Mouse (Mus musculus) right cerebral cortex, postnatal 10 days (tissue): ENCODE measurements around the gene Col26a1.
A peak's percentile ranks its signal among the peaks of the same experiment; 100 is the strongest.

Experiments used
- DNase-seq, 2 experiments: peaks; one replicate each; pipeline ENCODE4 v3.0.0; 2021; ENCODE audit warnings: low spot score in 2 of 2

Col26a1 gene

DNA sequence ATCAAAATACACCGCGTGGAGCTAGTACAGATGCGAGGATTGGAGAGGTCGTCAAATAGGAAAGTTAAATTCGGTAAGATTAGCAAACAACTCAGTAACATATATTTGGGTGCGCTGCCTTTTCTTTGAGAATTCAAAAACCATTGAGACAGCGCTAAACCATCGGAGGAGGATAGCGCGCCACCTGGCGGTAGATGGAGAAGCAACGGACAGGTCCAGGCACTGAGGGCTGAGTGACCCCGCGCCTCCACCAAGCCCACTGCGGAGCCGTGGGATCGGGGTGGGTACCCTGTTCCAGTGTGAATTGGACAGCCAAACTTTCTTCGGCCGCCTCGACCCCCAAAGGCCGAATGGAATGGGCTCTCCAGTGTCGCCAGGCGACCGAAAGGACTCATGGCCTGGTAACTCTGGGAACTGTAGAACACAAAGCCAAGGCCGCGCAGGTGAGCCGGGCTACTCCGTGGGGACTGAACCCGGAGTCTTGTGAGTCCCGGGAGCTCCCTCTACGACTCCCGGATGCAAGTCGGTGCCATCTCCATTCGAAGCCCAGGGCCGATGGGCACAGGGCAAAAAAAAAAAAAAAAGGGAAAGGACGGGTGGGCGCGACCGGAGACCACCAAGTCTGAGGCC is 1.5 kb downstream of the Col26a1 start:
- peak; percentile 83 to 88 for DNase-seq

DNA sequence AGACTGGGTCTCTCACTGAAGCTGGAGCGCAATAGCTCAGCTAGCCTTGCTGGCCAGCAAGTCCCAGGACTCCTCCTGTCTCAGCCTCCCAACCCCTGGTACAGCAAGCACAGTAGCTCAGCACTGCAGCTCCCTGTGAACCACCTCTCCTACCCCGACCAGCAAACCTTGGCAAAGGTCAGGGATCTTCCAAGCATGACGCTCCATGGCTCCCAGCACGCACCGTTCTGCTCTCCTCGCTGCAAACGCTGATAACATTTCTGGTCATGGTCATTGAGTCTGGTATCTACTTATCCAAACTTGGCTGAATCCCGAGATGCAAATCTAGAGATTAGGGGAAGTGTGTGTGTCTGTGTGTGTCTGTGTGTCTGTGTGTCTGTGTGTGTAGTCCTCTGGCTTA is 2.9 kb downstream of the Col26a1 start:
- no peak for DNase-seq

DNA sequence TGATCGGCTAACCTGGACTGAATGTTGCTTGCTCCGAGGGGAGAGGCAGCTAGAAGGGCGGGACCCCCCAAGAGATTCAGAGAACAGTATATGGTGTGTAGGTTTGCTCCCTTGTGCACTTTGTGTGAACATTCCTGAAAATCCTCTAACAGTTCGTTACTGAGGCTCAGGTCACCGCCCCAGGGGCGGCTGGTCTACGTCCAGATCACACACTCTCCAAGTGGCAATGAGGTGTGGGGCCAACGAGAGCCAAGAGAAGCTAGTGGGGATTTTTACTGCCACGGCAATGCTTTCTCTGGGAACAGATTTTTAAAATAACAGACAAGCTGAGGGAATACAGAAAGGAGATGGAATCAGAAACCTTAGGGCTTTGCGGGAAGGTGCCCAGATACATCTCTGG is 8.7 kb downstream of the Col26a1 start:
- no peak for DNase-seq

DNA sequence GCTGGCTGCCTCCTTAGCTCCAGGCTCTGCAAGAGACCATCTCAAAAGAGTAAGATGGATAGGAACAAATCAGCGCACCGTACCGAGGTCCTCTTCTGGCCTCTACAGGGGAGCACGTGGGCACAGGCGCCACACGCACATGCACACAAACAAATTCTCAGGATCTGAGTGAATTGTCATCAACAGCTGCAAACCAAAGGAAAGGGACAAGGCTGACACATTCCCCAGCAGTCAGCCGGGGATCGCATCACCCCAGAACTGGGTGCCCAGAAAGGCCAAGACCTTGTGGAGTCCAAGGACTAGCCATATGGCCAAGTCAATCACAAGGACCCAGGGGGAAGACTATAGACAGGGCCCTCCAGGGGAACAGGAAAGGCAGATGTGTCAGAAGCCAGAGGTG is 10.6 kb downstream of the Col26a1 start:
- no peak for DNase-seq

DNA sequence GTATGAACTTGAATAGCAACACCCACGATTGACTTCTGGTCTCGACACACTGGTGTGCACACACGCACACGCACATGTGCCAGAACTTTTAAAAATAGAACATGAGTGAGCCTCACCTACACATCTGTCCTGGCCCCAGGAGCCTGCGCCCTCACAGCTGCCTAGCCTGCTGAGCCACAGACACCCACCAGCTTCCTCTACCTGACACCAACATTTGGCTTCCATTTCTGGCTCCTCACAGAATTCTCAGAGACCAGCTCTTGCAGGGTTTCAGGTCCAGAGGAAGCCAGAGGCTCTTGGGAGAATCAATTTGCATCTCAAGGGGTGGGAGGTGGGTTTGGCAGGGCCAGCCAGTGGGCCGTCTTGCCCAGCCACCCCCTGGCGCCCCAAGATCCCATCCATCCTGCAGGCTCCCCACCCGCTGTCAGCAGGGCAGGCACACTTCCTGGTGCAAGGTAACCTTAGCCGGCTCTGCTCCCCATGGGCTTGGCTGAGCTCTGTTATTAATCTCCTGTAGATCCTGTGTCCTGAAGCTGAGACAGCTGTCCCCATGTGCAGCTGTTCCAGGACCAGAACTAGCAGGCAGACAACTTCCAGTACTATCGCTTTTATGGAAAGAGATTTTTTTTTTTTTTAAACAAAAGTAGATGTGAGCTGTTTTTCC is 13.4 kb downstream of the Col26a1 start:
- no peak for DNase-seq

DNA sequence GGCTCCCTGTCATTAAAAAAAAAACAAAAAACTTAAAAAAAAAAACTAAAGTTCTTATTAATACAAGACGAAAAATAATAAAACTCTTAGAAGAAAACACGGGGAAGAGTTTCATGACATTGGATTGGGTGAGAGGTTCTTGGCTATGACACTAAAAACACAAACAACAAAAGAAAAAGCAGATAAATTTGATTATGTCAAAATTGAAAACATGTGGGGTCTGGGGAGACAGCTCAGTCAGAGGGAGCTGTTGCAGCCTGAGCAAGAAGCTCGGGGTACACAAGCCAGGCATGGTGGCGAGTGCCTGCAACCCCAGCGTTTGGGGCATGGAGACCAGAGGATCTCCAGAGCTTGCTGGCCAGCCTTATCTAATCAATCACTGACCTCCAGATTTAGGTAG is 15.3 kb downstream of the Col26a1 start:
- no peak for DNase-seq

DNA sequence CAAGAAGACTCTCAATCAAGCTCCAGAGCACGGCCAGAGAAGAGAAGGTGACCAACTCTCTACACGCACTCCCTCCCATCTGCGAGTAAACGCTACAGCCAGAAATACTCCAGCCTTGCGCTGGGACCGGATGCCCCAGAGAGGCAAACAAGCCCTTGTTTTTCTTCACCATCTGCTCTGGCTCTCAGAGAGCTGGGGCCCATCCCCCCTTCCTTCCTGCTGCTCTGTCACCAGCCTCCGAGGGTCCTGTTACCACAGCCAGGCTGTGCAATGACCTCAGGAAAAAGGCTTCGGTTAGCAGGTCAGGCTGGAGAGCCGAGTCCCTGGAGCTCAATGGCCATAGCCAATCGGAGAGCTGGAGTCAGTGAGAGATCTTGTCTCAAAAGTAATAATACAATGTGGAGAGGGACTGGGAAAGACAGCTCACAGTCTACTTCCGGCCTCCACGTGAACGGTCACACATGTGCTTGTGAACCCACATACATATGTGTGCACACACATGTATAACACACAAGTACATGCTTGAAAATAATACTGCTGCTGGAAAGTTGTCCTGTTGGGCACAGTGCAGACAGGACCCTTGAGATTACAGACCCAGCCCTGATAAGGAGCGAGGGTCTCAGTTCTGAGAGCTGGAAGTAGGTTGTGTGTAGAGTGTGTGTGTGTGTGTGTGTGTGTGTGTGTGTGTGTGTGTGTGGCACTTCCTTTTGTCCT is 18.9 kb downstream of the Col26a1 start:
- DNase-seq: peak; percentile 63 to 69

DNA sequence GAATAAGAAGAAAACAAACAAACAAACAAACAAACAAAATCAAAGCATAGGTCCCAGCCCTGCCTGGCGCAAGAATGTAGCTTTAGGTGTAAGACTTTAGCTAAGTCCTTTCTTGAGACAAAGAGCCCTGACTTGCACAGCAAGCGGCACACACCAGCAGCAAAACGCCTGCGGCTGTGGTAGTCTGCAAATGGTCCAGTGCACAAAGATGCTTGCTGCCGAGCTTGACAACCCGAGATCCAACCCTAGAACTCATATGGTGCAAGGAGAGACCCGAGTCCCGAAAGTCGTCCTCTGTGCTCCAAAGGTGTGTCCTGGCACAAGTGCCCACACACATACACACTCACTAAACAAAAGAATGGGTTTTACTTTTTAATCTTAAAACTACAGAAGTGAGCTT is 19.7 kb downstream of the Col26a1 start:
- DNase-seq: no peak

DNA sequence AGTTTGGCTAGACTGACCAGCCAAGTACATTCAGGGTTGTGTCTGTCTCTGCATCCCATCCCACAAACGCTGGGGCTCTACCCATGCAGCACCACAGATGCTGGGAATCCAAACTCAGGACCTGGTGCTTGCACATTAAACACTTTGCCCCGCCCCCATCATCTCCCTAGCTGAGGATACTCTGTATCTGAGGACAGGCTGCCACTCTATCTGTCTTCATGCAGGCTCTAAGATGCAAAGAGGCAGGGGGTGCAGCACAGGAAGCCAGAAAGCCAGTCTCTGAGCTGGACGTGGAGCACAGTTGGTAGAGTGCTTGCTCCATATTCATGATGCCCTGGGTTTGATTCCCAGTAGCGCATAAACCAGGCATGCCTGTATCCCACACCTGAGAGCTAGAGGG is 20.2 kb downstream of the Col26a1 start:
- no peak for DNase-seq

DNA sequence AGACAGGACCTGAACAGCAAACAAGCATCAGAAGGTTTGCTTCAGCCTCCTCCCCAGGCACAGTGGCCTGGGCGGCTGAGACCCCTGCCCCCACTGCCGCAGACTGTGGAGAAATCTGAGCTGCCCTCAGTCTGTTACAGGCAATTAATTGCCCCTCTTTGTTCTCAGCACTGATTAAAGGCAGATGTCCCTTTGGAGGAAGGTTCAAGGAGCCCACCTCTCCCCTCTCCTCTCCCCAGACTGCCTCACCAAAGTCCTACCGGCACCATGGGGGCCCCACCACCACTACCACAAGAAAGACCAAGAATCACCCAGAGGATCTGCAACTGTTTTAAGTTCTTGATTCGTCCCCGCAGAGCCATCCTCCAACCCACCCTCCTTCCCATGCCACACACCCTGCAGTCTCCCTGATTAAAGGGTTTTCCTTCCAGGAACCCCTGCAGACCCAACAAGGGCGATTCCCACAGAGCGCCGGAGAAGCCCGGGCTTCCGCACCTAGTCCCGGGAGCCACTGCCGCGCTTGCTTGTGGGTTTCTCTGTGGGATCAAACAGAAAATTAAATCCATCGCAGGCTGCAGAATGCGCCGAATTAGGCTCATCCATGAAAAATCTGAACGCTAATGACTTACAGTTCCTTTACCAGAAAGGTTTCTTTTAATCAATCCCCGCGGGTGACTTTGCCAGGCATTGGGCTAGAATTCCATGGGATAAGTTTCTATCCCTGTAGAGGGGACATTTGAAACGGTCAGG is 21.6 kb downstream of the Col26a1 start:
- no peak for DNase-seq

DNA sequence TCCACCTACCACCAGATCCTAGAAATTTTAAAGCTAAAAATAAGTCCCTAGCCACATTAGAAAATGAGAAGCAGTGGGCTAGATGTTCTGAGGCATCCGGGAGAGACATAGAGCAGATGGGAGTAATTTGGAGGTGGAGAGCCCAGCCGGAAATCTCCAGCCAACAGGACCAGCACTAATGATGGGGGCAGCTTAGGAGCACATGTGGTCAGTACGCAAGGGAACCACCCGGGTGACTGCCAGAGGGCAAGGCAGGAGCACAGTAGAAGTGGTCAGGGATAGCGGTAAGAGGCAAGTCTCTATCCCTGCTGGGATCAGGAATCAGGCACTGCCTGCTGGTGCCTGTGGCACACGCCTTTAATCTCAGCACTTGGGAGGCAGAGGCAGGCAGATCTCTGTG is 32.3 kb downstream of the Col26a1 start:
- DNase-seq: no peak

DNA sequence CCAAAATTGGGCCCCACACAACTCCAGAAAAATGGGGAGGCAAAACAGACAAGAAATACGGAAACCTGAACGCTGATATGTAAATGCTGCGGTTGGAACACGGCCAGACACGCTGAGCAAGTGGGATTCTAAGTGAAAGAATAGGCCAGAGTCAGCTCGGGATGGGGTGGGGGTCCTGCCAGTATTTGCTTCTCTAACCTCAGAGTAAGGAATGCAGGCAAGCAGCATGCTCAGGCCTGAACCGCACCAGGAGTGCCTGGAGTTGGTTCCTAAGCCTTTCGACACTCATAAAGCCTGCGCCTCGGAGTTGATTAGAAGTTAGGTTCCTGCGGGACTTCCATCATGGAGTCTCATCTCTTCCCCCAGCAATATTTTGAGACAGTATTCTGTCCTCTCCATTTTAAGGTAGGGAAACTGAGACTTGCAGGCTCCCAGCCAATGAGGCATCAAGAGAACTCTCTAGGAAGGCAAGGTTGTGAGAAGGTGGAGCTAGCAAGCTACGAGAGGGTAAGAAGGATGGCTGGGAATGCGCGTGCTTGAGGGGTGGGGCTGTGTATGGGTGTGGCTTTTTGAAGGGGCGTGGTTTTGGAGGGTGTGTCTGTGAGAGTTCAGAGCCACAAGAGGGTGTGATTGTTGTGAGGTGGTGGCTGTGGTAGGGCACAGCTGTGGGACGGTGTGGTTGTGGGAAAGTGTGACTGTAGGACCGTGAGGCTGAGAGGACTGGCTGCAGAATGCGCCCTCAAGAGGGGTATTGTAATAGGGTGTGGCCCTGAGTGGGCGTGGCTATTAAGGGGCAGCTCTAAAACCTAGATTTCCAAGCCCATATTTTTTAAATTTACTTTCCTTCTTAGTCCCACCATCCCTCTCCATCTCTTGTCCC is 36.4 kb downstream of the Col26a1 start:
- DNase-seq: no peak

DNA sequence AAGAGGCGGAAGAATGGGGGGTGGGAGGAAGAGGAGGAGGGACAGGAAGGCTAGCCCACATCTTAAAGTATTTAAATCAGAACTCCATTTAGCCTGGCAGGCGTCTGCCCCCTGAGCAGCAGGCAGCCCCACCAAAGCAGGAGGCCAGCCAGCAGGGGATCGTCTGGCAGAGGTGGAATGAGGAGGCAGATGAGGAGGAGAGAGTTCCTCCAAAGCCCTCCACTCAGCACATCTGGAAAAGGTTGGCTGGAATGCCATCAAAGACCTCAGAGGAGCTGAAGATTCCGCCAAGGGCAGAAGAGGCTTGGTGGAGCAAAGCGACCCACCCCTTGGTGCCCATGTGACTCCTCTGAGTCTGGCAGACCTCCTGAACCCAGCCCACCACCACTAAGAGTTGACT is 39.1 kb downstream of the Col26a1 start:
- no peak for DNase-seq

DNA sequence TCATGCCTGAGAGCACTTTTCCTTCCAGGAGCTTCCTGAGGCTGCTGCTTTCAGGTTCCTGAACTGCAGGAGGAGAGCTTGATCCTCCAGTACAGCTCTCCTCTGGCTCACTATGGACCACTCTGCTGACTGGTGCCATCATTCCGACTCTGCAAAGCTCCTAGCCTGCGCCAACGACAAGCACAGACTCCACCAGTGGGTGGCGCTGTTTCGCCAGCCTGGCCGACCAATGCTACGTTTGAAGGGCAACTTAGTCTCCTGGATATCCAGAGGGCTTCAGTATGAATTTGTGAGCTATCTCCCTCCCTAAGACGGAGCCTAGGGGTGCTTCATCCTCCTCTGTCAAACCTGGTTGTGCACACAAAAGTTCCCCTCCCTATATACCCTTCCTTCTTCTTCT is 43.0 kb downstream of the Col26a1 start:
- peak; percentile 26 to 52 for DNase-seq

DNA sequence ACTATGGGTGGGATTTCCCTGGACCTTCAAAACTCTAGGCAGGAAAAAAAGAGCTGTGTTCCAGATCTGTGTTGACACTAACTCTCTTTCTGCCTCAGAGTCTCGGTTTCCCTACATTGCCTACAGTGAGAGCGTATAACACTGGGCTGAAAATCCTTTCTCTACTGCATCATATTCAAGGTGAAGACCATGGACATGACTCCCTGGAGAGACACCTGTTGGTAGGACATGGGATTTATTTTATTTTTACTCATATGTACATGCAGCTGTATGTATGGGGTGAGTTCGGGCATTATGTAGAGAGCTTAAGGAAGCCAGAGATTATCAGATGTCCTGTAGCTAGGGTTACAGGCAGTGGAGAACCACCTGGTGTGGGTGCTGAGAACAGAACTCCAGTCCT is 50.0 kb downstream of the Col26a1 start:
- DNase-seq: no peak

DNA sequence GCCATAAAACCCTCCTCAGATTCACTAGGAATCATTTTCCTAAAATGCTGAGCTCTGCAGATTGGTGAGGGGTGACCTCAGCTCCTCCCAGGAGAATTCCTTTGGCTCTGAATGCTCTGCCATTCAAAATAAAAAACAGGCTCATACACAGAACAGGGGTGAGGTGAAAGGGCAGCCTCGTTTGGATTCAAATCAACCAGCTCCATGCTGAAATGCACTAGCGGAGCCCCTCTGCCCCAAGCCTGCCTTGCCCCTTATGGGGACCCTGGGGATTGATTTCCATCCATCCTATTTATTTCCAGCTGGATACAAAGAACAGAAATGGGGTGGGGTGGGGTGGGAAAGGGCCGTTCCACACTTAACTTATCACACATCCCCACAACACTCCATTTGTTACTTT is 52.9 kb downstream of the Col26a1 start:
- no peak for DNase-seq

DNA sequence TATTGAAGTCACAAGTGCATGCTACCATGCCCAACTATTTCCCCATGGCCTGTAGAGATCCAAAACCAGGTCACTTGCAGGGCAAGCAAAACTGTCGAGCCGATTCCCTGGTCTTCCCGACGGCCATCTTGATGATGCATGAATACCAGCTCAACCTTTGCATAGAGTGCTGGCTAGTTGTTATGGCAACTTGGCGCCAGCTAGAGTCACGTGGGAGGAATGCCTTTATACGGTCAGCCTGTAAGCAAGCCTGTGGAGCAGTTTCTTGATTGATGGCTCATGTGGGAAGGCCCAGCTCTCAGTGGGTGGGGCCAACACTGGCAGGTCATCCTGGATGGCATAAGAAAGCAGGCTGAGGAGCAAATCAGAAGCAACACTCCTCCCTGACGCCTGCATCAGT is 61.0 kb downstream of the Col26a1 start:
- no peak for DNase-seq

DNA sequence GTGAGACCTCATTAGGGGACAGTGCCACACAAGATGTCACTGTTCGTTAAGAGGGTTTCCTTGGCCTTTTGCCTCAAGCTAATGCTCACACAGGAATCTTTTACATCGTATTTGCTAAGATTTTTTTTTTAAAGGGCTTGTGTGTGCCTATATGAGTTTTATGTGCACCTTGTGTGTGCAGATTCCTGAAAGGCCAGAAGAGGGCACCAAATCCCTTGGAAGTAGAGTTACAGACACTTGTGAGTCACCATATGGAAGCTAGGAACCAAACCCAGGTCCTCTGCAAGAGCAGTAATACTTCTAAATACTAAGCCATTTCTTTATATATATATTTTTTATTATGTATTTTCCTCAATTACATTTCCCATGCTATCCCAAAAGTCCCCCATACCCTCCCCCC is 62.1 kb downstream of the Col26a1 start:
- DNase-seq: no peak

DNA sequence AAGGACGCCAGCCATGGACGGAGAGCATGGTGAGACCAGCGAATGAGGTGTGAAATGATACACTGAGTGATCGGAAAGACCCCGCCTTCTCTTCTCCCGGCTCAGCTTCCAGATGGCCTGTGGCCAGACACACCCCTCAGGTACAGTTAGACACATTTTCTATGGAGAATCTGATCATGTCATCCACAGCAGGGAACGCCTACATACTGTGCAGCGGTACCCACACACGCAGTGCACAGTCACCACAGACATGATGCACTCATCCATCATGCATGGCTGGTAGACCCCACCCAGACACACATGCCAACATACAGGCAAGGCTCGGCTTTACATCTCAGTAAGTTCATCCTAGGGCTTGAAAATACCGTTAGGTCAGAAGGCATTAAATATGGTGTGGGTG is 63.3 kb downstream of the Col26a1 start:
- DNase-seq: no peak

DNA sequence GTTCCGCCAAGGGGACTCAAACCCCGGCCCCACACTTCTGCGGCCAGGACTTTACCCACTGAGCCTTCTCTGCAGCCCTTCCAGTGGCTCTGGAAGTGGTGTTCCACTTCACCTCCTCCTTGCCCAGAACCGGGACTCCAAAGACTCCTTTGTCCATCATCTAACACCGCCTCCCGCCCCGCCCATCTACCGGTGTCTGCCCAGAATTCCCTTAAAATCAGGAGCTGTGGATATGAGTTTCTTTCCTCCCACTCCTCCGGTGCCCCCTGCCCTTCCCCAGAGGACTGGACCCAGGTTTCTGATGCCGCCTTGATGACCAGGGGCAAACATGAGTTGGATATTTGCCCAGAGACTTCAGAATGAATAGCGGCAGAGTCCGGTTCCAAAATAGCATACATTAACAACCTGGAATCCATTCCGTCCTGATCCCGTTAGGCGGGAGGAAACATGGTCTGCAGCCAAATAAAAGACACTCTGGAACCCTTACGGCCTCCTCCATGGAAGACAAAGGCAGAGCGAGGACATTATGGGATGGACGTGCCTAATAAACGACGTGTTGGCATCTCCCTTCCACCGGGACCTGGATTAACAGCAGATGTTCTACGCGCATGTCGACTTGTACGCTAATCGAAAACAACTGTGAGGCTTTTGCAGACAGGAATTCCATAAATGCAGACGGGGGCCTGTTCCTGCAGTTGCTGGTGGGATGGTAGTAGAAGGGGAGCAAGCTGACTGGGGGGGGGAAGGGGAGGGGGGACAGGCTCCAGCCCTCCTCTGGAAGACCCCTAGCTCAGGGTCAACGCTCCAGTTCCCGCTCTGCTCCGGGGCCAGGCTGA is 72.3 kb downstream of the Col26a1 start:
- DNase-seq: no peak
